Mouse (Mus musculus) lung, postnatal 25 days (tissue): Measurements from ENCODE around the gene Gm17304.

Experiments used
- DNase-seq: peaks from one replicate; pipeline ENCODE4 v3.0.0; 2022; ENCODE audit warnings: low spot score

Gene Gm17304

DNA sequence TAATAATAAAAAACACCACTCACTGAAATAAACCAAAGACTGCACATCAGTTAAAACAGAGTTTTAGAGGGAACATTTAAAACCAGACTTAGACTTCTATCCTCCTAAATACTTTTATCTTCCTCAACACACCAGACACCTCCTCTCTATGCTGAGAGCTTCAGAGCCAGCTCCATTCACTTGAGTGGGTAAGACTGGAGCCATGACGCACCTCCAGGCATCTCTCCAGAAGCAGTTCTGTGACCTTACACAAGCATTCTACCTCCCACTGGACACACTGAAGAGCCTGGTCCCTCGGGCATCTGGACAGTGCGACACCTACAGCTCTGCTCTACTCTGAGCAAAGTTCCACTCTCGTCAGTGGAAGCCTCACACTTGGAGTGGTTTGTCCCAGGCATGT lies 14.4 kb downstream of the Gm17304 start:
- DNase-seq = no peak

DNA sequence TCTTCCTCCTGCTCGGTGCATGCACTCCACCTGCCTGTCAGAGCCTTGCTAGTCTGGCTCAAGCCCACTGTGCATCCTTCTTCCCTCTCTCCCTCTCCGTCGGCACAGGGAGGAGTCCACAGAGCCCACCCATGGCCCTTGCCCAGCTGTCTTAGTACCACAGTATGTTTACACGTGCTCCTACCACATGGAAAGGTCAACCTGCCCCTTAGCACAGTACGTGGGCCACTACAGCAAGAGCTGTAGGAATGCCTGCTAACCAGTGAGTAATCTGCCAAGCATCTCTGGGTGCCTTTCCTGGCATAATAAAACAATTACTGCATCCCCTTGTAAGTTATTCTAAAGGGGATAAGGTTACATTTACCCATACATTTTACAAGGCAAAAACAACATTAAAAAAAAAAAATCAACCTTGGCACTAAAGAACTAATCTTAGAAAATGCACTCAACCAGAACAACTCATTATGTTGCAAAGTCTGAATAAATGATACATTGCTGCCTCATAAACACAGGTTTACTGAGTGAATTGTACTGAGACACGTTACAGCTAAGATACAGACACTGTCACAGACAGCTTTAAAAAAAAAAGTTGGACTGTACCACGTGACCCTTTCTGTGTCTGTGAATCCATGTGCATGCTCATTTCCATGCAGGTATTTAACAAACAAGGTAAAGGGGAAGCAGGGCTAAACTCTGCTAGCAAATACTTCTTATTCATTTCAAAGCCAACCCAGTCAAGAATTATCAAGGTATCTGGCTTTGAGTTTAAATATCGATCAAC lies 19.7 kb downstream of the Gm17304 start:
- DNase-seq = no peak

DNA sequence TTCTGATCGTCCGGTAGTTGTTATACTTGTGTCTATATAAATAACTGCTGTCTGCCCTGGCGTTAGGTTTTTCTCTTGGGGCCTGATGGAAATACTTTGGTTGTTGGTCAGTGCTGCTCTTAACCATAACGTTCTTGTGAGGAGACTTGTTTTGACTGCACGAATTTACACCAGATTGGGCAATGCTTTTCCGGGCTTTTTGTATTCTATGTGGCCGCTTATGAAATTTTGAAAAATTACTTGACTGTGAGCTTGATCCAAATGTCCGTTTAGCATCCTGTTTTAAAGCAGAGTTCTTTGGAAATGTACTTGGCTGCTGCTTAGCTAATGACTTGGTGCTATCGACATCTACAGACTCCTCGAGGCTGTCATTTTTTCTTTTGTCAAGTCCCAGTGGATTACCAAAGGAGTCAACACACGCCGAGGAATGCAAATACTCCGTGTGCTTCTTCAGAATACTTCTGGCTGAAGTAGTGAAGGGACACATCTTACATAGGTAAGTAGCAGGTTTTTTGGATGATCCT lies 27.6 kb downstream of the Gm17304 start:
- DNase-seq = peak; percentile 31

DNA sequence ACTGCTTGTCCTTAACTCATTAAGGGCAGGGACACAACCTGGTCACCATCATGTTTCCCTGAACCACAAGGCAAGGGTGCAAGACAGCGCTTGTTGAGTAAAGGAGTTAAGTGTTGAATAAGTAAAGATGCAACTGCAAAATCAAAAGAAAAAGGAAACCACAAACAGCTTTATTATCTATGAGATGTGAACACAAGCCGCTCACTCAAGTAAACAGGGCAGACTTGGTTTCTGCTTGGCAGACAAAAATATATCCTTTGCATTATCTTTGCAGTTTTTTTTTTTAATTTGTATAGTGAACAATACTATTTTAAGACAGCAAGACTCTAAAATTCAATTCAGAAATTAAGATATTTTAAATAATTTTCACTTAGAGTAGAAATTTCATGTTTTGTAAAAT lies 30.7 kb downstream of the Gm17304 start:
- DNase-seq = no peak

DNA sequence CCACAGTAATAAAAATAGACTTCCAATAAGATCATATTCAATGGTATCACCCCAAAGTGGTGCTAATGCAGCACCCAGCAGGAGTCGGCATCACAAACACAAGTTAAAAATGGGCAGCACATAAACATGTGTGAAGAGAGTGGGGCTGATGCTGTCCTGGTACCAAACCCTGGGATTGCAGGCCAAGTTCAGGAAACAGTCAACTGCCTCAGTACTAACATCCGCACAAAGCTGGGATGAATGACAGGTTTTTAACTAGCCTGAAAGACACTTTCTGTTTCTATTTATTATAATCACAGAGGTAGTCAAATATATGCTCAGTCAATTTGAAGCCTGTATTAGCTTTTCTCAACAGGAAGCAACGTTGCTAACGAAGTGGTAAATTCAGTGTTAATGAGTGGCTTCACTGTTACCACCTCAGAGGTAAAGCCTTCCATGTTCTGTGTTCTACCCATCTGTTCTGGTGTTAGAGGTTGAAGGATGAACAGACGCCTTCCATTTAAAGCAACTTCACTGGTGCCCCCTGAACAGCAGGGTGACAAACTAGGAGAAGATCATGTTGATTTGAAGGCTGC lies 31.4 kb downstream of the Gm17304 start:
- no peak for DNase-seq

DNA sequence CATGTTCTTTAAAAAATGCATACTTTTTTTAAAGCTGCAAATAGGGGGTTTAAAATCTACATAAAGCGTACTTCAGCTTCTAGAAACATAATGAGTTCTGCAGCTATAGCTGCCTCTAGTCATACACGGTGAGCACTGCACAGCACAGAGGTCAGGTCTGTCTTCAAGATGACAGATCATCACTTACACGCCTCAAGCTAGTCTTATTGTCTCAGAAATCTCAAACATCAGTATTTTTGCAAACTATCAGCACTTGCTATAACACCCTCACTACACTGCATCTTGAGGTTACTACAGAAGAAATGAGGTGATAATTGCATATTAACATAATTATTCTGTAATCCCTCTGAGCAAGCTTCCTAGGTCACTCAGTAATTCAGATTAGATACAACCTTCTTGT lies 33.0 kb downstream of the Gm17304 start:
- no peak for DNase-seq

DNA sequence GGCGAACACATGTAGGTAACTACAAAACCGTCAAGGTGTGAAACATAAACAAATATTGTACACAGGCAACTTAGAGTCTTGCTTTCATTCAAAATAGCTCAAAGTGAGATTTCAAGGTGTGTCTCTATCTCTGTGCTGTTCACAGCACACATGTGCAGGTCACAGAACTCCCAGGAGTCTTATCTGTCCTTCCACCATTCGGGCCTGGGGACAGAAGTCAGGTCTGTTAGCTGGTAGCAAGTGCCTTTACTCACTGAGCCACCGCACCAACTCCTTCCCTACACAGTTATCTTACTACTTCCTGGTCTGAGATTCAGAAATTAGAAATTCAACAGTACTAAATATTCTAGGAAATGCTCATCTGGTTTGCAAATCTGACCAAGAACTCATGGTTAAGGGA lies 34.5 kb downstream of the Gm17304 start:
- no peak for DNase-seq

DNA sequence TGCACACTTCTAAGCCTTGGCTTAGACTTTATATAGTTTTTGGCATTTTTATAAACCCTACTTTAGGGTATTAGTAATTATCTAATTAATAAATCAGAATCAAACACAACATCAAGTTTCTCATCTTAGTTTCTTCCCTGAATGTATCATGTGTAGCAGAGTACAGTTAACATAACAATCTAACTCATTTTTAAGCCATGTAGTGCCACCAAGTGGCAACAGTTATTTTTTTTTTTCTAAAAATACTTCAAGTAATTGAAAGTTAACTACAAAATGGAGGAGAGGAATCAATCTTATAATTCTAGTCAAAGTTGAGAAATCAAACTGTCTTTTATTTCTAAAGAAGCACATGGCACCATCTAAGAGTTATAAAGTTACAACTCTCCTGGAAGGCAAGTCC lies 40.5 kb downstream of the Gm17304 start:
- DNase-seq = no peak

DNA sequence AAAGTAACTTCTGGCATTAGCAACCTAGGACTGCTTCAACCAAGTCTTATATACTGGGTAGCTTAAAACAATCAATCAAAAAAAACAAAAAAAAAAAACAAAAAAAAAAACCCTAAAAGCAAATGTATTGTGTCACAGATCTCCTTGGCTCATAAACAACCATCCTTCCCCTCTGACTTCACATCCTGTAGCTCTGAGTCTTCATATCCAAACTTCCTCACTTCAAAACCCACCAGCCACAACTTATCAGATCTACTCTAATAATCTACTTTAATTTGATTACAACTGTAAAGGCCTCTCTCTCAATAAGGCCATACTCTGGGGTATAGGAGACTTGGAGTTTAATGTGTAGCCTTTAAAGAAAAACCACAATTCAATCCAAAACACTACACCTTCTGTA lies 41.1 kb downstream of the Gm17304 start:
- no peak for DNase-seq

DNA sequence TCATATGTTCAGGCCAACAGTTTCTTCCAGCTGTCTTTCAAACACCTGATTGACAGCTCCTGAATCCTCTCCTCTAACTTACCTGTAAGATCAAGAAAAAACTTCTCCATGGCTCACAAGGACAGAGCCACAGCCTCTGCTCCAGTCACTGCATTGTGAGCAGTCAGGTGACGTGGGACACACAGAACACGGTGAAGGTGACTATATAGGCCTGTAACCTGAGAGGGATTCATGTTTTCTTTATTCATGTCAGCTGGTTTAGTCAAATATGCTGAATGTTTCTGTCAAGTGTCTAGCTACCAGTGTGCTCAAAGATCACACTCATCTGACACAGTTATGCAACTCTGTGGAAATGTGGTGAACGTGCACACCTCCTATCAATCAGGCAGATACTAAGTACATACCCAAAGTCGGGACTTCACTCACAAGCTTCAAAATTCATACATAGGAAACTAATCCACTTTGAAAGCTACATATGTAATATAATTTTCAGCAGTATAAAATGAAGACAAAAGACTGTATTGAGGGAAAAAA lies 43.4 kb downstream of the Gm17304 start:
- DNase-seq = peak; percentile 20

DNA sequence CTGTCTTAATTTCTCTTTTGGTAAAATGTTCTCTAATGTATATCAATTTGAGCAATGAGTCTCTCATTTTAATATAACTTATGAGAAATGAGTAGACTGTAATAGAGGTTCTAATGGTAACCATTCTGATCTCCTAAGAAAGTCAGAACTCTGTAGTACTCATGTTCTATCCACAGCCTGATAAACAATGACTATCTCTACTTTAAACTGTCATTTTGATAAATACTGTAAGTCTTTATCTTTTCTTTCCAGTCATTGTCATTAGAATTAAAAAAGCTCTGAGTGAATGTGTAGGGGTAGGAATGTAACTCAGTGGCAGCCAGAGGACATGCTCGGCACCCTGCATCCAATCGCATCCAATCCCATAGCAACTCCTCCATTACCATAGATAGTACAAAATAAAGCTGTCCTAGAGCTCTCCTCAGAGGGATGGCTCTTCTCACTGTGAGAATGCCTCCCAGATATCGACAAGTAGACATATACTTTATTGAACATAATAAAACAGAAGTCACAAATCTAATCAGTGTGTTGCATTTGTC lies 44.0 kb downstream of the Gm17304 start:
- no peak for DNase-seq
